Mouse (Mus musculus) lung, embryonic 14.5 days (tissue): ENCODE data around the gene Leng8. TPM values are rescaled to one million over a fixed set of nuclear protein-coding genes. Genes with fewer than 3 reads are reported as not detected.

Experiments
- ATAC-seq: fragments of 200-750 bp; cut with Nextera tagmentation; 2 replicates; pipeline ENCODE4 v1.8.0; 2017; ENCODE audit warnings: mild to moderate bottlenecking, moderate TSS enrichment, moderate library complexity; ENCODE audit not compliant: insufficient read depth
- DNase-seq: peaks from one replicate; pipeline ENCODE4 v3.0.0-alpha.2; 2015
- H3K27ac ChIP-seq: fragments of 300-500 bp; sonication (generic); 2 replicates; pipeline ENCODE4 v1.5.1; 2014; ENCODE audit warnings: low read depth, mild to moderate bottlenecking, moderate library complexity
- H3K27me3 ChIP-seq: fragments of 300-500 bp; sonication (generic); 2 replicates; pipeline ENCODE4 v1.6.1; 2014; ENCODE audit warnings: low read length, control low read depth; ENCODE audit not compliant: insufficient read depth
- H3K36me3 ChIP-seq: fragments of 300-500 bp; sonication (generic); 2 replicates; pipeline ENCODE4 v1.6.1; 2014; ENCODE audit warnings: control low read depth; ENCODE audit not compliant: insufficient read depth
- H3K4me1 ChIP-seq: fragments of 300-500 bp; sonication (generic); 2 replicates; pipeline ENCODE4 v1.6.1; 2014; ENCODE audit warnings: antibody characterized with exemption, control low read depth; ENCODE audit not compliant: insufficient read depth
- H3K4me2 ChIP-seq: fragments of 300-500 bp; sonication (generic); 2 replicates; pipeline ENCODE4 v1.6.1; 2014; ENCODE audit warnings: mild to moderate bottlenecking
- H3K4me3 ChIP-seq: fragments of 300-500 bp; sonication (generic); 2 replicates; pipeline ENCODE4 v1.5.1; 2014; ENCODE audit warnings: low read depth, low read length
- H3K9ac ChIP-seq: fragments of 300-500 bp; sonication (generic); 2 replicates; pipeline ENCODE4 v1.6.1; 2014
- H3K9me3 ChIP-seq: fragments of 300-500 bp; sonication (generic); 2 replicates; pipeline ENCODE4 v1.6.1; 2016; ENCODE audit warnings: low read depth, low read length, control low read depth
- CTCF ChIP-seq: IDR thresholded peaks from 2 replicates; pipeline ENCODE4 v1.5.1; 2016; ENCODE audit warnings: antibody characterized with exemption, low read depth
- WGBS: fragments of 180-500 bp; shearing (Covaris S2); extraction: QIAGEN DNeasy Blood & Tissue Kit; methylation state at CpG from one replicate; pipeline ENCODE4 v1.1.7; 2014; 5-methylcytosine and 5-hydroxymethylcytosine counted together
- polyA plus RNA-seq: library from polyadenylated mRNA; unstranded; fragments of >200 nt; fragmentation: Nextera tagmentation; extraction: Ambion mirVana; gene quantifications from 2 replicates; pipeline ENCODE4 v1.2.1, GENCODE M21; 2014

The Leng8 gene
- polyA plus RNA-seq, 1 experiment from 2014 or later, result 51.2 TPM

GRCm38 (mm10) chr7:4144046-4144445, 7.2 kb downstream of the Leng8 start:
- 92% methylated on average over 13 of the region's 13 CpGs for WGBS
- Histone ChIP-seq H3K9ac (no peak overlapping the region), H3K4me1 (no peaks in the 10 kb centered on the region), H3K4me2 (no peak overlapping the region), H3K9me3 (no peaks in the 10 kb centered on the region), H3K27me3 (no peaks in the 10 kb centered on the region), H3K27ac (no peak overlapping the region), H3K36me3 (peaks cover 93% of the 10 kb centered on the region), H3K4me3 (no peak overlapping the region)
- DNase-seq (no peak), ATAC-seq (no peak)
- no peak for TF ChIP-seq CTCF

GRCm38 (mm10) chr7:4144766-4145551, 8.1 kb downstream of the Leng8 start:
- Histone ChIP-seq H3K9me3 (no peaks in the 10 kb centered on the region), H3K27me3 (no peaks in the 10 kb centered on the region), H3K4me1 (no peaks in the 10 kb centered on the region), H3K4me2 (no peak overlapping the region), H3K9ac (no peak overlapping the region), H3K36me3 (peaks cover 84% of the 10 kb centered on the region), H3K27ac (no peak overlapping the region), H3K4me3 (no peak overlapping the region)
- 94% methylated on average over 20 of the region's 20 CpGs for WGBS
- TF ChIP-seq CTCF, result no peak
- DNase-seq (no peak), ATAC-seq (no peak)

- 69% methylated on average over 6 of the region's 6 CpGs for WGBS
Measured at GRCm38 (mm10) chr7:4145552-4146190, 8.8 kb downstream of the Leng8 start.

GRCm38 (mm10) chr7:4146241-4147180, 9.7 kb downstream of the Leng8 start:
- DNase-seq (no peak), ATAC-seq (no peak)
- 89% methylated on average over 23 of the region's 23 CpGs for WGBS
- Histone ChIP-seq H3K27me3 (peaks cover 2% of the 10 kb centered on the region), H3K4me1 (no peaks in the 10 kb centered on the region; the same call in 1 of the 2 replicates), H3K4me2 (no peak overlapping the region), H3K27ac (no peak overlapping the region), H3K9ac (no peak overlapping the region), H3K36me3 (peaks cover 74% of the 10 kb centered on the region), H3K4me3 (no peak overlapping the region), H3K9me3 (no peaks in the 10 kb centered on the region)
- no peak for TF ChIP-seq CTCF

More at GRCm38 (mm10) chr7:4145552-4146190, 8.8 kb downstream of the Leng8 start:
- H3K4me1 ChIP-seq, result no peaks in the 10 kb centered on the region; the same call in 1 of the 2 replicates
- H3K9me3 ChIP-seq, result no peaks in the 10 kb centered on the region
- DNase-seq, result peak; percentile 71
- no peak overlapping the region for H3K27ac ChIP-seq
- no peak overlapping the region for H3K4me2 ChIP-seq
- H3K36me3 ChIP-seq, result peaks cover 77% of the 10 kb centered on the region
- H3K9ac ChIP-seq, result no peak overlapping the region
- H3K4me3 ChIP-seq, result no peak overlapping the region
- no peaks in the 10 kb centered on the region for H3K27me3 ChIP-seq
- ATAC-seq, result no peak
- peak; percentile 82 for TF ChIP-seq CTCF

GRCm38 (mm10) chr7:4147371-4147770, 10.5 kb downstream of the Leng8 start:
- no peaks in the 10 kb centered on the region; the same call in 1 of the 2 replicates for H3K4me1 ChIP-seq
- H3K27ac ChIP-seq, result no peak overlapping the region
- no peak overlapping the region for H3K4me3 ChIP-seq
- ATAC-seq, result no peak
- DNase-seq, result no peak
- peaks cover 65% of the 10 kb centered on the region for H3K36me3 ChIP-seq
- TF ChIP-seq CTCF, result no peak
- WGBS, result 79% methylated on average over 20 of the region's 20 CpGs
- peaks cover 6% of the 10 kb centered on the region for H3K27me3 ChIP-seq
- no peak overlapping the region for H3K4me2 ChIP-seq
- no peaks in the 10 kb centered on the region for H3K9me3 ChIP-seq
- no peak overlapping the region for H3K9ac ChIP-seq

- Histone ChIP-seq H3K4me1 (no peaks in the 10 kb centered on the region; the same call in 1 of the 2 replicates), H3K27me3 (peaks cover 6% of the 10 kb centered on the region), H3K27ac (no peak overlapping the region), H3K4me3 (0 out of 2 replicates have a peak overlapping the region, but pooled peaks have one; percentile 71), H3K36me3 (peaks cover 60% of the 10 kb centered on the region), H3K9me3 (no peaks in the 10 kb centered on the region), H3K4me2 (peak overlapping the region; percentile 92; the same call in 1 of the 2 replicates), H3K9ac (no peak overlapping the region)
- WGBS, result 54% methylated on average over 4 of the region's 4 CpGs
- TF ChIP-seq CTCF, result no peak
- peak; percentile 54 for DNase-seq
- ATAC-seq, result no peak
Measured at GRCm38 (mm10) chr7:4147836-4148235, 11.0 kb downstream of the Leng8 start.
